Mouse (Mus musculus) lung, postnatal 10 days (tissue): ENCODE results near the gene Cpsf3.

Source experiments
- DNase-seq: peaks from one replicate; pipeline ENCODE4 v3.0.0; 2021

The Cpsf3 gene

DNA sequence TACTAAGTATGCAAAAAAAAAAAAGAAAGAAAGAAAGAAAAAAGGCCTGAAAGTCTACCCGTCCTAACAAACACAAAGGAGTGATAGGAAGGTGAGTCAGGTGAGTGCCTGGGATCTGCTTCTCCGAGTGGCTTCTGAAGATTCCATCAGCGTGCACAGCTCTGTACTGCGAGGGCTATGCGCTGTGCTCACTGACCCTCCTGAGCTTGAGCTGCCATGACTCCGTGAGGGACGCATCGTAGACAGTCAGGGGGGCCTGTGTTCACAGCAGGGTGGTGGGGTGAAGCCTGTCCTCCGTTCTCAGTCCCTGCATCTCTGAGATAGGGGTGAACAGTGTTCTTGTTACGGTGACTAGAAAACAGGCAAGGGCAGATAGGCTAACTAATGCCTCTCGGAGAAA, 13.7 kb downstream of the Cpsf3 start:
- DNase-seq, result no peak

GRCm38 (mm10) chr12:21301324-21301723, 16.1 kb downstream of the Cpsf3 start:
- no peak for DNase-seq

GRCm38 (mm10) chr12:21301932-21302331, 16.7 kb downstream of the Cpsf3 start:
- no peak for DNase-seq

GRCm38 (mm10) chr12:21302361-21302783, 17.2 kb downstream of the Cpsf3 start:
- no peak for DNase-seq

GRCm38 (mm10) chr12:21305741-21306140, 20.6 kb downstream of the Cpsf3 start:
- DNase-seq, result no peak

DNA sequence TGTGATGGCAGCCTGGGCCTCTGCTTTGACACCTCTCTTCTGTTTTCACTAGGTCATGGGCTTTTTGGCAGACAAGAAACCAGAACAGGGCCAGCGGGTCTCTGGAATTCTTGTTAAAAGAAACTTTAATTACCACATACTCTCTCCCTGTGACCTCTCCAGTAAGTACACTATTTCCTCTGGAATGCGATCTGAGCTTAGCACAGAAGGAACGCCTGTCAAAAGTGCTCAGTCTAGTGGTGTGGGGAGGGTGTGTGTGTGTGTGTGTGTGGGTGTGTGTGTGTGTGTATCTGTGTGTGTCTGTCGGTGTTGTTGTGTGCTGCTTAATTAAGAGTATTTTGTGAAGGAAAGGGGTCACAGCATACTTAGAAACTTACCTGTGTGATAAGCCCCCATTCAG, 21.5 kb downstream of the Cpsf3 start:
- no peak for DNase-seq

- no peak for DNase-seq
Observed at GRCm38 (mm10) chr12:21312201-21312600, 27.0 kb downstream of the Cpsf3 start.

GRCm38 (mm10) chr12:21315923-21316868, 31.0 kb downstream of the Cpsf3 start, which contains the start of gene Iah1:
TSS of gene Iah1 (plus strand) at chr12:21316389.
- peak; percentile 90 for DNase-seq

GRCm38 (mm10) chr12:21316869-21317265, 31.7 kb downstream of the Cpsf3 start:
- peak; percentile 37 for DNase-seq

DNA sequence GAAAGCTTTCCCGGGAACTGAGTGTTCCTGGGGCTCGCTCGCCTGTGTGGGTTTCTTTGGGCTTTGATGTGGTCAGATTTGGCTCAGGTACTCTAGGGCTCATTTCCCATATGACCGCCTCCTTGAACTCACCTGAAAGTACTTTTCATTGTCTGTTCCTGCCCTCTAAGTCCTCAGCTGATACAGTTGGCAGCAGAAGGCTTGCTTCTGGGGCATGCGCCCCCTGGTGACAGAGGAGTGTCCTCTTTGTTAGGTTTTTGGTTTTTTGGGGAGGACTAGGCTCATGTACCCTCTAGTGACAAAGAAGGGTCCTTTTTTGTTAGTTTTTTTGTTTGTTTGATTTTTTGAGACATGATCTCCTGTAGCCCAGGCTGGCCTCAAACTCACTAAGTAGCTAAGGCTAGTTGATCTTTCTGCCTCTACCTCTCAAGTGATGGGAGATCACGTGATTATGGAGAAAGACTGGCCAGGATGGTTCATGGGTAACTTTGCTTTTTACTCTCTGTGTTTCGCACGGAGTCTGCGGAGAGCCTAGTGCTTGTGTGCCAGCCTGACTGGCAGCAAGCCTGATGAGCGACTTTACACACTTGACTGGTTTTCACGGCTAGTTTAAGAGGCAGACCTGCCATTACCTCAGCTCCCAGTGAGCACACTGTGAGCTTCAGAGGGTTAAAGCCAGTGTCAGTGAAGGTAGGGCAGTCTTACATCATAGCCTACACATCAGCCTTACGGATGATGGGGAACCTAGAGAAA, 33.1 kb downstream of the Cpsf3 start:
- DNase-seq, result peak; percentile 78

- peak; percentile 45 for DNase-seq
Observed at GRCm38 (mm10) chr12:21320317-21320716, 35.1 kb downstream of the Cpsf3 start.

DNA sequence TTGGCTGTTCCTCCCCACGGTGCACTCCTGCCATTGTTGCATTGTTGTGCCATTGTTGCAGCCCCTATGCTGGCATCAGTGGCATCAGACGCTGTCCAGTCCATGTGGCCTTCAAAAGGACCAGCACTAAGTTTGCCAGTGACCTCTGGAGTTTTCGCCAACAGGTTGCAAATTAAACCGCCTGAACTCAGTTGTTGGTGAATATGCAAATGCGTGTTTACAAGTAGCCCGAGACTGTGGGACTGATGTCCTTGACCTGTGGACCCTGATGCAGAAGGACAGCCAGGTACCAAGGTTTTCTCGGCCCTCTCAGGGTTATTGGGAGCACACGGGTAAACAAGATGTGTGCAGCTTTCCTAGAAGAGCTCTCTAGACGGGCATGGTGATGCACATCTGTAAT, 36.0 kb downstream of the Cpsf3 start:
- DNase-seq, result no peak

DNA sequence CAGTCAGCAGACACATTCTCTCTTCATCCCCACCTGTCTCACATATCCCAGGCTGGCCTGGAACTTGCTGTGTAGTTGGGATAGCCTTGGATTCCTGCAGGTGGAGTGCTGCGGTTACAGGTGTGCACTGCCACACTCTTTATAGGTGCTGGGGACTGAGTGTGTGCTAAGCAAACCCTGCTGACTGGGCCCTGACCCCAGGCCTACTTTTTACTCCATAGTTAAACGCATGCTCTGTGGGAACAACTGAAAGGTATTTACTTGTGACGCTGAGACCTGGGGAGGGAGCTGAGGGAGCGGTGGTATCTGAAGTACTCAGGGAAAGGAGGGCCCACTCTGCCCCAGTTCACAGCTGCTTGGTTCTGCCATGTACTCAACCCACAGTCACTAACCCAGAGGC, 37.1 kb downstream of the Cpsf3 start:
- DNase-seq, result no peak

DNA sequence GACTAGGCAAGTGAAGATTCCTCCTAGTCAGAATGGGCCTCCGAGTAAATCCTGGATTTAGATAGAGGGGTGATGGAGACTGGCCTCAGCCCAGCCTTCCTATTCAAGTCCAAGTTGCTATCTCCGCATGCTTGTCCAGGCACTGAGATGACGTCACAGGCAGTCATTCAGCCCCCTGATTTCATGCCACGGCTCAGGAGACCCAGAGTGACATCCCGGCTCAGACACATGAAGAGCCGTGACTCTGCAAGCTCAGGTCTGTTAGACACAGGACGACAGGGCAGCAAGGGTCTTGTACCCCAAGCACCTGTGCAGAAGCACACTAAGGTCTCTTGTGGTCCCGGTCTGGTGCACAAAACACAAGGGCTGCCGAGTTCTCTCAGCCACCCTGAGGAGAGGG, 37.7 kb downstream of the Cpsf3 start:
- DNase-seq, result no peak

- DNase-seq, result no peak
Observed at GRCm38 (mm10) chr12:21324101-21324500, 38.9 kb downstream of the Cpsf3 start.

- DNase-seq, result no peak
Observed at GRCm38 (mm10) chr12:21325266-21325665, 40.1 kb downstream of the Cpsf3 start.

- no peak for DNase-seq
Observed at GRCm38 (mm10) chr12:21326325-21326724, 41.1 kb downstream of the Cpsf3 start.

GRCm38 (mm10) chr12:21329661-21330400, 44.6 kb downstream of the Cpsf3 start:
- no peak for DNase-seq

DNA sequence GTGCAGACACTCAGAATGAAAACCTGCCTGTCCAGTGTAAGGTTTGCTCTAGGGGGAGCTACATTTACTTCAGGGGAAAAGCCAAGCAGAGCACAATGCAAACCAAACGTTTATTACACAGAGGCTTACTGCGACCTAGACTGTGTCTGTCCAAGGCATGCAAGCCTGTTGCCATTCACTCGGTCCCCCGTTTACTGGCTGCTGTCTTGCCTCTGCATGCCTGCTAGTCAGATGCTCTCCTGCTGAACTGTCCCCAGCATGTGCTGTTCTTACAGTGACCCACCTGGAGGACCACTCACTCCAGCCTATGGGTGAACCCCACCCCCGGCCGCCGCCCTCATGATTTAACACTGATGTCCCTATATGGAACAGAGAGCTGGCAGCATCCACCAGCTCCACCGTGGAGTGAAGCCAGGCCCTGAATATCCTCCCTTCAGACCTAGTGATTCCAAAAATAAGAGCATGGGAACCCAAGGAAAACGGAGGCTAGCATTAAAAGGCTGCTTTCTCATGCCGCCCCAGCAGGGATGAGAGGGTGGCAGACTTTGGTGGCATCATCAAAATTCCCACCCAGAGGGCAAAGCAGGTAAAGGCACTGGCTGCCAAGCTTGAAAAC, 45.9 kb downstream of the Cpsf3 start:
- DNase-seq, result no peak

DNA sequence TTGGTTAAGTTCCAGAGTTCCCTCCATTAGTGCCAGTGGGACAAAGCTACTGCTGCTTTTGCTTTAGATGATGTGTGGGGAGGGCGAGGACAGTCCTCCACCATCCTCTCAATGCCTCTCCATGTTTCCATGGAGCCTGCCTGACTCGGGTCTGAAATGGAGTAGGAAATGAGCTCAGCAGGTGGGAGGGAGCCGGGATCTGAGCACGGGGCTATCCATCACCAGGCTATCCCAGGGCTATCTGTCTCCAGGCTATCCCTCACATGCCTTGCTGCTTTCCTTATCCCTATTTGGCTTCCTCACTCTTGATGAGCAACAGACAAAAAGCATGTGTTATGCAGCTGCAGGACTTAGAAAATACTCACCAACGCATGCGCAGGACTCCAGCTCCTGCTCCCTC, 46.5 kb downstream of the Cpsf3 start:
- no peak for DNase-seq

- DNase-seq, result no peak
Observed at GRCm38 (mm10) chr12:21333021-21333420, 47.8 kb downstream of the Cpsf3 start.

DNA sequence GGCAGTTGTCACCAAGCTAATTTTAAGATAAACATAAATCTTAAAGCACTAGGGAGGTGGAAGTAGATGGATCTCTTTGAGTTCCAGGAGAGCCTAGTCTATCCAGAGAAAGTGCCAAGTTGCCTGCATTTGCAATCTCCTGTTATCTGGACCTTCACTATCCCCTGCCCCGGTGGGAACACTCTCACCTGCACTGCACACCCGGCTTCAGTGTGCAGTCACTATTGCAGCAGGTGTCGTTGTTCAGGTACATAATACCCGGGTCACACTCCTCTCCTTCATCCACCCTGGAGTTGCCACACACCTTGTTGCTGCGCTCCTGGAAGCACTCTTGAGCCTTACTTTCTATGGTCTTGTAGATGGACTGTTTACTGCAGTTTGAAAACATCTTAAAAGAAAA, 48.6 kb downstream of the Cpsf3 start:
- DNase-seq, result no peak

- DNase-seq, result peak; percentile 31
Observed at GRCm38 (mm10) chr12:21335869-21336268, 50.7 kb downstream of the Cpsf3 start.
